In genomic region chr6:99221147-99221546, GRCm38 (mm10) we compare ENCODE assay signal across 26 mouse cellular contexts.
A peak's percentile ranks its signal among the peaks of the same experiment; 100 is the strongest.
DNase-seq lines count a peak whose midpoint lies in the region; ATAC-seq and TF ChIP-seq lines count a peak whose summit lies in the region.
"Had no signal": no experiment of that assay in that cellular context is flagged by ENCODE, and none has a peak within 500 bp of the region (broad histone marks: within the 10 kb centered on the region; RNA-seq: fewer than 3 reads in every experiment).

No protein-coding gene starts in this region.

- no peak overlapping the region for H3K9ac ChIP-seq in intestine, embryonic 14.5 days (ENCODE audit: low read length)
- no peak overlapping the region for H3K9ac ChIP-seq in intestine, embryonic 16.5 days (ENCODE audit: low read depth, low read length)
- H3K9ac ChIP-seq: embryonic facial prominence, embryonic 12.5 days; embryonic facial prominence, embryonic 15.5 days; forebrain, postnatal 0 days; heart, embryonic 15.5 days; hindbrain, embryonic 13.5 days had no signal

- 0 out of 2 replicates have a peak, but pooled peaks cover 4% of the 10 kb centered on the region for H3K36me3 ChIP-seq in heart, embryonic 10.5 days
- no peaks in the 10 kb centered on the region for H3K36me3 ChIP-seq in intestine, embryonic 14.5 days (ENCODE audit: control insufficient read depth, insufficient read depth, low read length)
- no peaks in the 10 kb centered on the region for H3K36me3 ChIP-seq in intestine, embryonic 16.5 days (ENCODE audit: control insufficient read depth, insufficient read depth, low read length)
- H3K36me3 ChIP-seq in small intestine, adult 2 months (ENCODE audit: control insufficient read depth, insufficient read depth, low read length), result peaks cover 2% of the 10 kb centered on the region; the same call in 1 of the 2 replicates
- H3K36me3 ChIP-seq: embryonic facial prominence, embryonic 12.5 days; embryonic facial prominence, embryonic 15.5 days; heart, embryonic 15.5 days; hindbrain, embryonic 10.5 days; hindbrain, embryonic 13.5 days had no signal

- no peaks in the 10 kb centered on the region for H3K27me3 ChIP-seq in heart, embryonic 10.5 days (ENCODE audit: insufficient read depth, poor library complexity, severe bottlenecking)
- no peaks in the 10 kb centered on the region for H3K27me3 ChIP-seq in intestine, embryonic 14.5 days (replicated peaks; ENCODE audit: control insufficient read depth, insufficient read depth, low read length)
- H3K27me3 ChIP-seq in intestine, embryonic 16.5 days (replicated peaks; ENCODE audit: control insufficient read depth, insufficient read depth, low read length), result no peaks in the 10 kb centered on the region
- no peaks in the 10 kb centered on the region for H3K27me3 ChIP-seq in small intestine, adult 2 months (ENCODE audit: control insufficient read depth, insufficient read depth, low read length)
- H3K27me3 ChIP-seq: embryonic facial prominence, embryonic 12.5 days; embryonic facial prominence, embryonic 15.5 days; heart, embryonic 15.5 days; hindbrain, embryonic 13.5 days had no signal

- DNase-seq in heart, embryonic 10.5 days (ENCODE audit: low spot score), result no peak
- DNase-seq in heart, adult 18-20 months, result no peak
- DNase-seq in intestine, embryonic 14.5 days (ENCODE audit: low spot score), result no peak
- DNase-seq in layer of hippocampus, adult 8-10 months (ENCODE audit: low spot score in 2 of 2), result no peak
- no peak for DNase-seq in retina, embryonic 14.5 days (ENCODE audit: low spot score)
- DNase-seq: adrenal gland, adult 8-10 months; adrenal gland, postnatal 25 days; B cell, adult 2 months; cerebellum, adult 11-12 months; cerebellum, adult 8-10 months; cerebellum, postnatal 14 days; forebrain, postnatal 0 days; gastrocnemius, adult 2 months; gastrocnemius, postnatal 14 days; heart, adult 11 months; heart, postnatal 10 days; heart, postnatal 36 days had no signal

- H3K4me2 ChIP-seq in intestine, embryonic 14.5 days (ENCODE audit: low read length), result no peak overlapping the region
- no peak overlapping the region for H3K4me2 ChIP-seq in intestine, embryonic 16.5 days (ENCODE audit: low read depth, low read length)
- H3K4me2 ChIP-seq: embryonic facial prominence, embryonic 12.5 days; embryonic facial prominence, embryonic 15.5 days; heart, embryonic 15.5 days; hindbrain, embryonic 13.5 days had no signal

- H3K4me1 ChIP-seq in heart, embryonic 10.5 days, result peaks cover 19% of the 10 kb centered on the region
- H3K4me1 ChIP-seq in intestine, embryonic 14.5 days (replicated peaks; ENCODE audit: control insufficient read depth, insufficient read depth, low read length), result peaks cover 7% of the 10 kb centered on the region
- peaks cover 14% of the 10 kb centered on the region; the same call in 1 of the 2 replicates for H3K4me1 ChIP-seq in intestine, embryonic 16.5 days (ENCODE audit: control insufficient read depth, insufficient read depth, low read length)
- H3K4me1 ChIP-seq in small intestine, adult 2 months (ENCODE audit: control insufficient read depth, insufficient read depth, insufficient read length, low read length), result peaks cover 15% of the 10 kb centered on the region; the same call in 1 of the 2 replicates
- H3K4me1 ChIP-seq: embryonic facial prominence, embryonic 12.5 days; embryonic facial prominence, embryonic 15.5 days had no signal

- H3K4me3 ChIP-seq in heart, embryonic 10.5 days, result no peak overlapping the region
- H3K4me3 ChIP-seq in intestine, embryonic 14.5 days (ENCODE audit: low read depth, low read length), result no peak overlapping the region
- no peak overlapping the region for H3K4me3 ChIP-seq in intestine, embryonic 16.5 days (ENCODE audit: low read length)
- H3K4me3 ChIP-seq in small intestine, adult 2 months (ENCODE audit: low read depth, low read length), result no peak overlapping the region
- H3K4me3 ChIP-seq: embryonic facial prominence, embryonic 12.5 days; embryonic facial prominence, embryonic 15.5 days; gastrocnemius, adult 2 months; heart, embryonic 15.5 days; hindbrain, embryonic 10.5 days; hindbrain, embryonic 13.5 days had no signal

- TF ChIP-seq POLR2A in small intestine, adult 2 months (IDR thresholded peaks at IDR 0.05; ENCODE audit: low read depth, low read length), result no peak

- WGBS in heart, embryonic 10.5 days, result 78% methylated on average over 5 of the region's 5 CpGs
- WGBS in intestine, embryonic 14.5 days, result 75% methylated on average over 5 of the region's 5 CpGs
- WGBS in intestine, embryonic 16.5 days, result 63% methylated on average over 5 of the region's 5 CpGs
- 33% methylated on average over 5 of the region's 5 CpGs for WGBS in small intestine, adult 2 months

- TF ChIP-seq CTCF in small intestine, adult 2 months (IDR thresholded peaks at IDR 0.05; ENCODE audit: extremely low read depth, insufficient read length, insufficient replicate concordance, low read depth, low read length), result no peak

- ATAC-seq in intestine, embryonic 14.5 days (replicated peaks; ENCODE audit: low FRiP score, low TSS enrichment, low read depth), result peak; percentile 56; the same call in 1 of the 2 replicates
- peak; percentile 90 for ATAC-seq in intestine, embryonic 16.5 days
- ATAC-seq: forebrain, embryonic 14.5 days; hindbrain, embryonic 16.5 days had no signal

- no peaks in the 10 kb centered on the region for H3K9me3 ChIP-seq in heart, embryonic 10.5 days
- no peaks in the 10 kb centered on the region for H3K9me3 ChIP-seq in intestine, embryonic 14.5 days (ENCODE audit: control insufficient read depth, low read length)
- H3K9me3 ChIP-seq in intestine, embryonic 16.5 days (ENCODE audit: control insufficient read depth, low read length), result no peaks in the 10 kb centered on the region
- H3K9me3 ChIP-seq: embryonic facial prominence, embryonic 12.5 days; embryonic facial prominence, embryonic 15.5 days; heart, embryonic 15.5 days; hindbrain, embryonic 10.5 days had no signal

- 0 out of 2 replicates have a peak overlapping the region, but pooled peaks have one; percentile 29 for H3K27ac ChIP-seq in heart, embryonic 10.5 days
- H3K27ac ChIP-seq in intestine, embryonic 14.5 days (ENCODE audit: low read depth), result peak overlapping the region; percentile 38; the same call in 1 of the 2 replicates
- H3K27ac ChIP-seq in intestine, embryonic 16.5 days (ENCODE audit: low read length), result peak overlapping the region; percentile 81
- H3K27ac ChIP-seq in small intestine, adult 2 months (ENCODE audit: insufficient read depth, low read depth, low read length), result peak overlapping the region; percentile 7
- H3K27ac ChIP-seq: embryonic facial prominence, embryonic 12.5 days; embryonic facial prominence, embryonic 15.5 days; gastrocnemius, adult 2 months; heart, embryonic 15.5 days; hindbrain, embryonic 10.5 days; hindbrain, embryonic 13.5 days had no signal

Comparison
In these comparisons a context has a peak if more than half of its experiments do, and no peak if none do; other contexts are left out.
1. H3K27ac ChIP-seq: peak in every context shown above with its lines; median percentile 81 in intestine, embryonic 16.5 days; 38 in intestine, embryonic 14.5 days; 29 in heart, embryonic 10.5 days; 7 in small intestine, adult 2 months.